Mouse (Mus musculus): Measurements from ENCODE around the gene Shisa5. TPM values are rescaled to one million over a fixed set of nuclear protein-coding genes. Genes with fewer than 3 reads are reported as not detected.

Shisa5 gene
- polyA plus RNA-seq, 1 experiment from 2014 or later, result 29.9 TPM

DNA sequence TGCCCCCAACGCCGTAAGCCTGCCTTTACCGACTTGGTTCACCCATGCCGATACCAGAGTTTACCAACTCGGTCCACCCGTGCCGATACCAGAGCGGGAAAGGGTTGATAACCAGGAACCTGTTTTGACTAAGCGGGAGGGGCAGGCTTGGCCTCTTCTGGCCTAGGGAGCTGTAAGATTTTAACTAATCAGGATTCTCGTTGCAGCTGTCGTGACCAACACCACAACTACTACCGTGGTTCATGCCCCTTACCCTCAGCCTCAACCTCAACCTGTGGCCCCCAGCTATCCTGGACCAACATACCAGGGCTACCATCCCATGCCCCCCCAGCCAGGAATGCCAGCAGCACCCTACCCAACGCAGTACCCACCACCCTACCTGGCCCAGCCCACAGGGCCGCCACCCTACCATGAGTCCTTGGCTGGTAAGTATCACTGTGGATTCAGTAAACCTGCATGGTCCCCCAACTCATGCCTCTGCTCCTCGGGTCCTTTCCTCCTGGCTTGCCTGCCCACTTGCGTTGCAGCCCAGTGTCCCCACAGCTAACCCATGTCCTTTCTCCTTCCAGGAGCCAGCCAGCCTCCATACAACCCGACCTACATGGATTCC is 17.8 kb downstream of the Shisa5 start:
- H3K9me3 ChIP-seq (ENCODE audit: control insufficient read depth, low read length), result no peaks in the 10 kb centered on the region
- H3K27me3 ChIP-seq (ENCODE audit: control insufficient read depth, insufficient read depth, low read length), result no peaks in the 10 kb centered on the region
- 93% methylated on average over 17 of the region's 17 CpGs for whole genome bisulfite sequencing
- peaks cover 6% of the 10 kb centered on the region; the same call in 1 of the 2 replicates for H3K36me3 ChIP-seq (ENCODE audit: control insufficient read depth, insufficient read depth, low read length)
- no peak overlapping the region for H3K4me2 ChIP-seq
- no peak overlapping the region for H3K4me3 ChIP-seq (ENCODE audit: low read depth, low read length)
- DNase-seq (ENCODE audit: low spot score, missing footprints), result no peak
- peaks cover 9% of the 10 kb centered on the region; the same call in 1 of the 2 replicates for H3K4me1 ChIP-seq (ENCODE audit: control insufficient read depth, insufficient read depth, low read length)
- H3K27ac ChIP-seq (ENCODE audit: low read depth, low read length), result no peak overlapping the region
- no peak for ATAC-seq (ENCODE audit: low FRiP score)
- H3K9ac ChIP-seq (ENCODE audit: low read length), result no peak overlapping the region

DNA sequence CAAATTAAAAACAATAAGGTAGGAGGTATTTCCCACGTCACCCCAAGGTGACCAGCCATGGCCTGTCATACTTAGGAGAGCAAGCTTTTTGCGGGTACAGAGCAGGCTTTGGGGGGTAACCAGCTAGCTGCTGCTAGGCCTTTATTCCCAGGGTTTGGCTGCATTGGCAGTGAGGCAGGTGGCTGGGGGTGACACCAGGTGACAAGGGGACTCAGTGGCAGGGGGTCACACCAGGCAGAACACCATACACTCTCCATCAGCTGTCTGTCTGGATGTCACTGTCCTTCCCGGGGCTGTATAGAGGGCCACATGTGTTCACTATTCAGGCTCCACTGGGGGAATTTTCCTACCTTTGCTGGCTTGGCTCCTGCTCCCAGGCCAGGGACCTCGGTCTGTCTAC is 18.6 kb downstream of the Shisa5 start:
- 81% methylated on average over 4 of the region's 4 CpGs for WGBS
- H3K27ac ChIP-seq (ENCODE audit: low read depth, low read length), result no peak overlapping the region
- H3K4me3 ChIP-seq (ENCODE audit: low read depth, low read length), result no peak overlapping the region
- no peaks in the 10 kb centered on the region for H3K9me3 ChIP-seq (ENCODE audit: control insufficient read depth, low read length)
- ATAC-seq (ENCODE audit: low FRiP score) (no peak), DNase-seq (ENCODE audit: low spot score, missing footprints) (no peak)
- no peaks in the 10 kb centered on the region for H3K27me3 ChIP-seq (ENCODE audit: control insufficient read depth, insufficient read depth, low read length)
- H3K4me2 ChIP-seq, result no peak overlapping the region
- peaks cover 9% of the 10 kb centered on the region; the same call in 1 of the 2 replicates for H3K4me1 ChIP-seq (ENCODE audit: control insufficient read depth, insufficient read depth, low read length)
- H3K9ac ChIP-seq (ENCODE audit: low read length), result no peak overlapping the region
- peaks cover 6% of the 10 kb centered on the region; the same call in 1 of the 2 replicates for H3K36me3 ChIP-seq (ENCODE audit: control insufficient read depth, insufficient read depth, low read length)

DNA sequence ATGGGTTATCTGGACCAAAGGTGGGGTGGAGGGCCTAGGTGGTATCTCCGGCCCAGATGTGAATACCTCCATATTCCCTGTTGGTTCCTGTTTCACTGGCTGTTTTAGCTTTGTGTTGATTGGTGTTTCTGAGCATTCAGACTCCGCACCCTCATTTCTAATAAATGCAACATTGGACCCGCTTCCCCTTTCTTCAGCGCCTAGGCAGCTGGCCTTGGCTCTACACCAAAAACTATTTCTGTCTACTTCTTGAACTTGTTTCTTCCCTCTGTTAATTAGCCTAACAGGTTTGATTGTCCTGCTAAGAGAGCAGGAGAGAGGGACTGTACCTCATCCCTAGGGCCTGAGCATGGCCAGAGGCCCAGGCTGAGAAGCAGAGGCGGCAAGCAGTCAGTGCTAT is 19.2 kb downstream of the Shisa5 start:
- H3K36me3 ChIP-seq (ENCODE audit: control insufficient read depth, insufficient read depth, low read length), result peaks cover 6% of the 10 kb centered on the region; the same call in 1 of the 2 replicates
- ATAC-seq (ENCODE audit: low FRiP score), result no peak
- WGBS, result 98% methylated on average over 5 of the region's 5 CpGs

DNA sequence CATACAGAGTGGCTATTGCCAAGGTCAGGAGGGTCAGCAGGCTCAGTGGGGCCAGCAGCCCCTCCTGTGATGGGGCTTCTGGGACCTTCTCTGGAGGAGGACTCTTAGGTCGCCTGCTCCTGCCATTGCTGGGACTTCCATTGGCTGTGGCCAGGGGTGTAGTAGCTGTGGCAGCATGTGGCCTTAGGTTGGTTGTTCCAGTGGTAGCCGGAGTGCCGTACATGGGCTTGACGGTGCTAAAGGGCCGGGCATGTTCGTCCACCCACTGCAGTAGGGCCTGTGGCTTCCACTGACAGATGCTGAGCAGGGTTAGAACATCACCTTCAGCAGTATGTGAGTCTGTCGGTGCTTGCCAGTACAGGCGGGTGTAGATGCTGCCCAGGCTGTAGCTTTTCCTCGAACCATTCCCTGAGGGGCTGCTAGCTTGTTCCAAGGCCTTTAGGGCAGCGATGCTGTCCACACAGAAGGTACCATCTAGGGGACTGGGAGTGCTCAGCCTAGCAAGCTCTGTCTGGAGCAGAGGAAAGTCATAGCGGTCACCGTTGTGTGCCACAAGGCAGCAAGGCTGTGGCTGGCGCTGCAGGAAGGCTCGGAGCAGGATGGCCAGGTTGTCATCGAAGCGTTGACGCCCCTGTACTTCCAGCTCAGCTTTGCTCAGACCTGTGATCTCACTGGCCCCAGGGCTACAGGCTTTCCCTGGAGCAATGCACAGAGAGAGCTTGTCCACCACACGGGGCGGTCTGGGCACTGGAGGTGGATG is 19.8 kb downstream of the Shisa5 start:
- Histone ChIP-seq H3K4me3 (ENCODE audit: low read depth, low read length) (no peak overlapping the region), H3K9ac (ENCODE audit: low read length) (no peak overlapping the region), H3K36me3 (ENCODE audit: control insufficient read depth, insufficient read depth, low read length) (peaks cover 6% of the 10 kb centered on the region; the same call in 1 of the 2 replicates), H3K4me1 (ENCODE audit: control insufficient read depth, insufficient read depth, low read length) (peaks cover 9% of the 10 kb centered on the region; the same call in 1 of the 2 replicates), H3K27ac (ENCODE audit: low read depth, low read length) (no peak overlapping the region), H3K9me3 (ENCODE audit: control insufficient read depth, low read length) (no peaks in the 10 kb centered on the region), H3K4me2 (no peak overlapping the region), H3K27me3 (ENCODE audit: control insufficient read depth, insufficient read depth, low read length) (no peaks in the 10 kb centered on the region)
- WGBS, result 92% methylated on average over 19 of the region's 19 CpGs
- ATAC-seq (ENCODE audit: low FRiP score) (no peak), DNase-seq (ENCODE audit: low spot score, missing footprints) (no peak)

More for the DNA sequence above, 19.2 kb downstream of the Shisa5 start:
- no peak overlapping the region for H3K9ac ChIP-seq (ENCODE audit: low read length)
- H3K4me3 ChIP-seq (ENCODE audit: low read depth, low read length), result no peak overlapping the region
- no peak overlapping the region for H3K27ac ChIP-seq (ENCODE audit: low read depth, low read length)
- H3K27me3 ChIP-seq (ENCODE audit: control insufficient read depth, insufficient read depth, low read length), result no peaks in the 10 kb centered on the region
- no peak overlapping the region for H3K4me2 ChIP-seq
- DNase-seq (ENCODE audit: low spot score, missing footprints), result no peak
- no peaks in the 10 kb centered on the region for H3K9me3 ChIP-seq (ENCODE audit: control insufficient read depth, low read length)
- H3K4me1 ChIP-seq (ENCODE audit: control insufficient read depth, insufficient read depth, low read length), result peaks cover 9% of the 10 kb centered on the region; the same call in 1 of the 2 replicates

DNA sequence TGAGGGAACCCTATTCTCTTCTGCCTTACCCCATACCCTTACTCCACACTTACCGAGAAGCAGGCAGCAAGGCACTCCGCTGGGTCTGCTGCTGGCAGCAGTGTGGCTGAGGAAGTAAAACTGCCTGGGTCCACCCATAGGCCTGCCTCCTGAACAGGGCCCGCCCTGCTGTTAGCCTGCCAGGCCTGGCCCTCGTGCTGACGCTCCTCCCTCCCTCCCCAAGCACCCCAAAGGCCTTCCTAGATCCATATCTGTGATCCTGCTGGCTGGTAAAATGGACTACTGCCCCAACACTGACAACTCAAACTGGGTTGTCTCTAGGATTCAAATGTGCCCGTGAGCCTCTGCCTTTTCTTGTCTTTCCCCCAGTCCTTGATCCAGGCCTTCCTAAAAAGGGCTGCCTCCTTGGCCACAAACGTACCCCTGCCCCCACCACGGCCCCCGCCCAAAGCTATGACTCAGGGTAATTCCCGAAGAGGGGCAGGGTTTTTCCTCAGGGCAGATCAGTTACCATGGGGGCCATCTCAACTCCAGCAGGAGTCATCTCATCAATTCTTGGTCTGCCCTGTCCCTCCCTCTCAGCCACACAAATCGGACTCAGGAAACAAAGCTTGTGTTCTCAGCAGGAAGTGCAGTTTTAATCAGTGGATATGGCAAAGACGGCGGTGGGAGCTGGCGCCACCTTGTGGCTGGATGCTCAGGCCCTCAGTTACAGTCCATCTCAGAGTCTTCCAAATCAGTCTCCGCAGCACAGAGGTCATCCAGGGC is 21.0 kb downstream of the Shisa5 start, which contains the start of gene Trex1:
TSS of gene Trex1 (minus strand) at position 599 of the 768 bp plus-strand sequence.
- Histone ChIP-seq H3K27me3 (ENCODE audit: control insufficient read depth, insufficient read depth, low read length) (no peaks in the 10 kb centered on the region), H3K4me2 (peak within 1 kb of the TSS; percentile 20), H3K27ac (ENCODE audit: low read depth, low read length) (peak within 1 kb of the TSS; percentile 5; the same call in 1 of the 2 replicates), H3K4me3 (ENCODE audit: low read depth, low read length) (peak within 1 kb of the TSS; percentile 6; the same call in 1 of the 2 replicates), H3K9me3 (ENCODE audit: control insufficient read depth, low read length) (no peaks in the 10 kb centered on the region), H3K36me3 (ENCODE audit: control insufficient read depth, insufficient read depth, low read length) (peaks cover 11% of the 10 kb centered on the region; the same call in 1 of the 2 replicates), H3K4me1 (ENCODE audit: control insufficient read depth, insufficient read depth, low read length) (peaks cover 9% of the 10 kb centered on the region; the same call in 1 of the 2 replicates), H3K9ac (ENCODE audit: low read length) (peak within 1 kb of the TSS; percentile 41)
- peak; percentile 98 for DNase-seq (ENCODE audit: low spot score, missing footprints)
- WGBS, result 28% methylated on average over 15 of the region's 15 CpGs
- peak; percentile 77 for ATAC-seq (ENCODE audit: low FRiP score)

DNA sequence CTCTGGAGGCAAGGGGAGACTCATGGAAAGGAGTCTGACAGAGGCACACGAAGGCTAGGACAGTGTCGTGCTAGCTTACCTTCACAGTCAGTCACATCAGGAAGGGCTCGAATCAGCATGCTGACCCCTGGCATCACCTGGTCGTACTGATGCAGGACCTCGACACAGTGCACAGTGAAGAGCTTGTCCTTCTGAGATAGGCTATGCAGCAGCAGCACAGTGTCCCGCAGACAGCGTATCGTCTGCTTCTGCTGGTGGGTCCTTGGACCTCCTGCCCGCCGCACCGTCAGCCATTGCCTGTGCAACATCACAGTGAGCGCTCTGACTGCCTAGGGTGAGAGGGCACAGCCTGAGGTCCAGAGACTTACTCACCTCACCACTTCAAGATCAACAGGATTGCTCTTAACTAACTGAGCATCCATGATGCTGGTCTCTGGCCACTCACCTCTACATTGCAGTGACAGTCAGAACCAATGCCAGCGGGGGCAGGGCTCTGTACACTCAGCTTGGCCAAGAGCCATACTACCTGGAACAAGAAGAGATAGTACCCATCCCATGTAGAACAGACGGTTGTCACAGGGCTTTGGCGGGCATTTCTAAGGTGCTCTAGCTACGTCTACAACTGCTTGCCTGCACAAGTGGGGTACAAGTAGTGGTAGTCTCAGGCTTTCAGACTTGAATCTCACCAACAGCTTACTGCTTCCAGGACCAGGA is 22.0 kb downstream of the Shisa5 start:
- Histone ChIP-seq H3K27ac (ENCODE audit: low read depth, low read length) (no peak overlapping the region), H3K4me2 (no peak overlapping the region), H3K9me3 (ENCODE audit: control insufficient read depth, low read length) (no peaks in the 10 kb centered on the region), H3K9ac (ENCODE audit: low read length) (no peak overlapping the region), H3K27me3 (ENCODE audit: control insufficient read depth, insufficient read depth, low read length) (no peaks in the 10 kb centered on the region), H3K36me3 (ENCODE audit: control insufficient read depth, insufficient read depth, low read length) (peaks cover 21% of the 10 kb centered on the region), H3K4me3 (ENCODE audit: low read depth, low read length) (no peak overlapping the region), H3K4me1 (ENCODE audit: control insufficient read depth, insufficient read depth, low read length) (peaks cover 6% of the 10 kb centered on the region; the same call in 1 of the 2 replicates)
- DNase-seq (ENCODE audit: low spot score, missing footprints) (no peak), ATAC-seq (ENCODE audit: low FRiP score) (no peak; the same call in 1 of the 2 replicates)
- WGBS, result 91% methylated on average over 16 of the region's 16 CpGs

DNA sequence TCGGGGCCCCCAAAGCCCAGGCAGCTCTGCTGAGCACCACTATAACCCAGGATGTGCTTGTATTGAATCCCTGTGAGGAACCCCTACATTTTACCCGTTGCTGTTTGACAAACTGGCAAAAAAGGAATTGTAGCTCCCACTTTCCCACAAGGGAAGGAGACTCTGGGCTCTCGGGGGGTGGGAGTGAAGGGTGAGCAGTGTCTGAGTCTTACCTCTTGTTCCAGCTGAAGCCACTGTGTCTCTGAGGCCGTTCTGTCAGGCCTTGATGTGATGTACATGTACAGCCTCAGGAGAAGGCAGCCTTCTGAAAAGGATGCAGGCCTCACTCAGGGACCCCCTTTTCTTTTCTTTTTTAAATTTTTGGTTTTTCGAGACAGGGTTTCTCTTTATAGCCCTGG is 22.5 kb downstream of the Shisa5 start:
- DNase-seq (ENCODE audit: low spot score, missing footprints) (no peak), ATAC-seq (ENCODE audit: low FRiP score) (no peak)
- Histone ChIP-seq H3K4me2 (no peak overlapping the region), H3K27ac (ENCODE audit: low read depth, low read length) (no peak overlapping the region), H3K36me3 (ENCODE audit: control insufficient read depth, insufficient read depth, low read length) (peaks cover 26% of the 10 kb centered on the region), H3K4me1 (ENCODE audit: control insufficient read depth, insufficient read depth, low read length) (peaks cover 6% of the 10 kb centered on the region; the same call in 1 of the 2 replicates), H3K9me3 (ENCODE audit: control insufficient read depth, low read length) (no peaks in the 10 kb centered on the region), H3K4me3 (ENCODE audit: low read depth, low read length) (no peak overlapping the region), H3K27me3 (ENCODE audit: control insufficient read depth, insufficient read depth, low read length) (no peaks in the 10 kb centered on the region), H3K9ac (ENCODE audit: low read length) (no peak overlapping the region)
- 84% methylated on average over 5 of the region's 5 CpGs for WGBS

DNA sequence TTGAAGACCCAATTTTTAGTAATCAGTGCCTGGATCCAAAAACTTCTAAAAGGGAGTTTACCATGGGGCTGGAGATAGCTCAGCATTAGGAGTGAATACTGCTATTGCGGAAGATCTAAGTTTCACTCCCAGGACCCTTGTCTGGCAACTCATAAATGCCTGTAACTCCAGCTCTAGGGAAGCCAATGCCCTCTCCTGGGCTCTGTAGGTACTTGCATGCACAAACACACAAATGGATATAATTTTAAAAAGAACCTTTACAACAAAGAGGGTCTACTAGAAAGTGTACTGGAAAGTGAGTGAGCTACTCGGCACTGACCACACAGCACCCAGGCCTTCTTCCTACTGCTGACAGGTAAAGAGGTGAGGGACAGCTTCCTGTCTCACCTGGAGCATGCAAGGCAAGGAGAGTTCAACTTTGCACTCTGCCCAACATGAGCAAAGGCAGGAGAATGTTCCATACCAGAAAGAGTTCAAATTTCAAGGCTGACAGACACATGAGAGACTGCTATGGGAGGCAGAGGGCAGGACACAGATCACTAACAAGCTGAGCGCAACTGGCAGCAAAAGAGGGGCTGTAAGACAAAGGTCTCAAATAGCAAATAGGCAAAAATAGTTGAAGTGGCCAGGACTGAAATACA is 29.9 kb downstream of the Shisa5 start:
- no peaks in the 10 kb centered on the region for H3K27me3 ChIP-seq (ENCODE audit: control insufficient read depth, insufficient read depth, low read length)
- no peak overlapping the region for H3K4me3 ChIP-seq (ENCODE audit: low read depth, low read length)
- 94% methylated on average over 3 of the region's 3 CpGs for WGBS

More for the DNA sequence above, 29.9 kb downstream of the Shisa5 start:
- no peak overlapping the region for H3K4me2 ChIP-seq
- H3K27ac ChIP-seq (ENCODE audit: low read depth, low read length), result no peak overlapping the region
- no peak for DNase-seq (ENCODE audit: low spot score, missing footprints)
- peaks cover 7% of the 10 kb centered on the region for H3K4me1 ChIP-seq (ENCODE audit: control insufficient read depth, insufficient read depth, low read length)
- H3K9me3 ChIP-seq (ENCODE audit: control insufficient read depth, low read length), result no peaks in the 10 kb centered on the region
- H3K9ac ChIP-seq (ENCODE audit: low read length), result no peak overlapping the region
- H3K36me3 ChIP-seq (ENCODE audit: control insufficient read depth, insufficient read depth, low read length), result peaks cover 49% of the 10 kb centered on the region
- ATAC-seq (ENCODE audit: low FRiP score), result no peak

Measured in midbrain, embryonic 11.5 days (tissue).